Mouse (Mus musculus): Measurements from ENCODE around the gene Olfr1157. TPM values are rescaled to one million over a fixed set of nuclear protein-coding genes. Genes with fewer than 3 reads are reported as not detected.

Gene Olfr1157
- not detected for total RNA-seq (2018; cell fraction: chromatin; rRNA removed)
- not detected for total RNA-seq (2018; cell fraction: cytosol; rRNA removed)
- not detected for total RNA-seq (2018; cell fraction: nucleus; rRNA removed)
- polyA plus RNA-seq (2018), result not detected in 3 replicates

- H3K79me2 ChIP-seq (ENCODE audit: inconsistent target), result no peaks in the 10 kb centered on the region
- H3K27ac ChIP-seq, result no peak within 1 kb of the TSS
- H3K36me3 ChIP-seq (ENCODE audit: inconsistent target), result no peaks in the 10 kb centered on the region
- WGBS (ENCODE audit: missing documents), result 91% methylated on average over 3 of the region's 4 CpGs
- no peak within 1 kb of the TSS for H3K4me3 ChIP-seq (ENCODE audit: inconsistent target)
These were observed at the start of gene Olfr1157 for GRCm38 (mm10) chr2:87968199-87968598. Gene Olfr1157 (minus strand): TSS chr2:87968299.

GRCm38 (mm10) chr2:88007515-88008318 lies 39.6 kb upstream of the Olfr1157 start, which contains the start of gene Olfr1160:
Gene Olfr1160 (minus strand): TSS chr2:88008268.
- H3K79me2 ChIP-seq (ENCODE audit: inconsistent target), result no peaks in the 10 kb centered on the region
- no peaks in the 10 kb centered on the region for H3K36me3 ChIP-seq (ENCODE audit: inconsistent target)
- H3K27ac ChIP-seq, result no peak within 1 kb of the TSS

GRCm38 (mm10) chr2:87989813-87990212 lies 21.7 kb upstream of the Olfr1157 start, which contains the start of gene Olfr1158:
Gene Olfr1158 (plus strand): TSS chr2:87990113.
- H3K4me3 ChIP-seq (ENCODE audit: inconsistent target), result no peak within 1 kb of the TSS
- no peaks in the 10 kb centered on the region for H3K36me3 ChIP-seq (ENCODE audit: inconsistent target)
- no peak within 1 kb of the TSS for H3K27ac ChIP-seq
- no peaks in the 10 kb centered on the region for H3K79me2 ChIP-seq (ENCODE audit: inconsistent target)

More at GRCm38 (mm10) chr2:88007515-88008318, 39.6 kb upstream of the Olfr1157 start, which contains the start of gene Olfr1160:
- no peak within 1 kb of the TSS for H3K4me3 ChIP-seq (ENCODE audit: inconsistent target)

- Histone ChIP-seq H3K4me3 (ENCODE audit: inconsistent target) (no peak within 1 kb of the TSS), H3K36me3 (ENCODE audit: inconsistent target) (no peaks in the 10 kb centered on the region), H3K27ac (no peak within 1 kb of the TSS), H3K79me2 (ENCODE audit: inconsistent target) (no peaks in the 10 kb centered on the region)
- WGBS (ENCODE audit: missing documents), result 63% methylated on average over 3 of the region's 3 CpGs
These were observed 6.5 kb upstream of the Olfr1157 start, which contains the start of gene Olfr74 for GRCm38 (mm10) chr2:87974563-87974962. Gene Olfr74 (minus strand): TSS chr2:87974663.

- Histone ChIP-seq H3K27ac (no peak within 1 kb of the TSS), H3K79me2 (ENCODE audit: inconsistent target) (no peaks in the 10 kb centered on the region), H3K4me3 (ENCODE audit: inconsistent target) (no peak within 1 kb of the TSS), H3K36me3 (ENCODE audit: inconsistent target) (no peaks in the 10 kb centered on the region)
These were observed 15.1 kb downstream of the Olfr1157 start, which contains the start of gene Olfr1156 for GRCm38 (mm10) chr2:87953000-87953399. Gene Olfr1156 (minus strand): TSS chr2:87953100.

- H3K36me3 ChIP-seq (ENCODE audit: inconsistent target), result no peaks in the 10 kb centered on the region
- 100% methylated on average over 1 of the region's 1 CpGs for WGBS (ENCODE audit: missing documents)
- H3K4me3 ChIP-seq (ENCODE audit: inconsistent target), result no peak within 1 kb of the TSS
- H3K27ac ChIP-seq, result no peak within 1 kb of the TSS
- no peaks in the 10 kb centered on the region for H3K79me2 ChIP-seq (ENCODE audit: inconsistent target)
These were observed 23.1 kb downstream of the Olfr1157 start, which contains the start of gene Olfr1155 for GRCm38 (mm10) chr2:87945037-87945436. Gene Olfr1155 (minus strand): TSS chr2:87945137.

Other genes with a start within 250 kb of the Olfr1157 start
- gene Olfr1138, start 228.3 kb downstream of the Olfr1157 start, polyA plus RNA-seq (2018), result not detected in 3 replicates
- not detected in 3 replicates for gene Olfr1140, start 224.5 kb downstream of the Olfr1157 start, polyA plus RNA-seq (2018)
- not detected in 3 replicates for gene Olfr1141, start 214.3 kb downstream of the Olfr1157 start, polyA plus RNA-seq (2018)
- not detected in 3 replicates for gene Olfr152, start 188.8 kb downstream of the Olfr1157 start, polyA plus RNA-seq (2018)
- gene Olfr1143, start 167.7 kb downstream of the Olfr1157 start, polyA plus RNA-seq (2018), result not detected in 3 replicates
- not detected in 3 replicates for gene Olfr1145, start 158.5 kb downstream of the Olfr1157 start, polyA plus RNA-seq (2018)
- gene Olfr1148, start 137.8 kb downstream of the Olfr1157 start, polyA plus RNA-seq (2018), result not detected in 3 replicates
- gene Olfr1150-ps1, start 124.3 kb downstream of the Olfr1157 start, polyA plus RNA-seq (2018), result not detected in 3 replicates
- not detected in 3 replicates for gene Olfr1151, start 112.4 kb downstream of the Olfr1157 start, polyA plus RNA-seq (2018)
- not detected in 3 replicates for gene Olfr1152, start 101.8 kb downstream of the Olfr1157 start, polyA plus RNA-seq (2018)
- not detected in 3 replicates for gene Olfr1153, start 73.3 kb downstream of the Olfr1157 start, polyA plus RNA-seq (2018)
- not detected in 3 replicates for gene Olfr1154, start 63.1 kb downstream of the Olfr1157 start, polyA plus RNA-seq (2018)
- gene Olfr1155, start 23.2 kb downstream of the Olfr1157 start, polyA plus RNA-seq (2018), result not detected in 3 replicates
- gene Olfr1156, start 15.2 kb downstream of the Olfr1157 start, polyA plus RNA-seq (2018), result not detected in 3 replicates
- not detected in 3 replicates for gene Olfr74, start 6.4 kb upstream of the Olfr1157 start, polyA plus RNA-seq (2018)
- gene Olfr1158, start 21.8 kb upstream of the Olfr1157 start, polyA plus RNA-seq (2018), result not detected in 3 replicates
- gene Olfr1160, start 40.0 kb upstream of the Olfr1157 start, polyA plus RNA-seq (2018), result not detected in 3 replicates
- not detected in 3 replicates for gene Olfr1161, start 54.5 kb upstream of the Olfr1157 start, polyA plus RNA-seq (2018)
- not detected in 3 replicates for gene Olfr73, start 69.4 kb upstream of the Olfr1157 start, polyA plus RNA-seq (2018)
- gene Olfr1162, start 82.8 kb upstream of the Olfr1157 start, polyA plus RNA-seq (2018), result not detected in 3 replicates
- gene Olfr1163, start 103.5 kb upstream of the Olfr1157 start, polyA plus RNA-seq (2018), result not detected in 3 replicates
- gene Olfr1164, start 125.7 kb upstream of the Olfr1157 start, polyA plus RNA-seq (2018), result not detected in 3 replicates
- not detected in 3 replicates for gene Olfr1166, start 160.0 kb upstream of the Olfr1157 start, polyA plus RNA-seq (2018)
- gene Olfr1167, start 186.9 kb upstream of the Olfr1157 start, polyA plus RNA-seq (2018), result not detected in 3 replicates
- gene Olfr1168, start 213.6 kb upstream of the Olfr1157 start, polyA plus RNA-seq (2018), result not detected in 3 replicates

All from macrophage (primary cell).